Mouse (Mus musculus) kidney, adult 2 months (tissue): ENCODE results near the gene Wdr48.

Experiments
- CTCF ChIP-seq: fragments of 200-500 bp; conservative IDR thresholded peaks from 2 replicates; pipeline ENCODE4 v1.5.1; 2011; ENCODE audit warnings: low read depth, mild to moderate bottlenecking, control low read depth, low read length, moderate library complexity, mixed read lengths; ENCODE audit not compliant: insufficient read depth, insufficient read length
- POLR2A ChIP-seq: fragments of 200-500 bp; IDR thresholded peaks from one replicate; pipeline ENCODE4 v1.6.1; 2011; ENCODE audit warnings: low read depth, low read length, control low read depth

- TF ChIP-seq POLR2A (no peak), CTCF (no peak)
Observed at GRCm38 (mm10) chr9:119932358-119932757, 37.7 kb downstream of the Wdr48 start.
